Mouse (Mus musculus) adrenal gland, postnatal 4 days (tissue): Measurements from ENCODE around the gene Emsy. TPM values are rescaled to one million over a fixed set of nuclear protein-coding genes. Genes with fewer than 3 reads are reported as not detected.
A peak's percentile ranks its signal among the peaks of the same experiment; 100 is the strongest.

Experiments used
- DNase-seq, 2 experiments: peaks; one replicate each; pipeline ENCODE4 v3.0.0; 2021 to 2022; ENCODE audit warnings: low spot score in 2 of 2, mixed read lengths in 2 of 2
- total RNA-seq, 2 experiments: library from RNA; stranded (reverse); gene quantifications; 2 replicates each; pipeline ENCODE4 v1.2.3; 2021

The Emsy gene
- total RNA-seq, 2 experiments from 2014 or later, result 33.7 to 35.8 TPM

DNA sequence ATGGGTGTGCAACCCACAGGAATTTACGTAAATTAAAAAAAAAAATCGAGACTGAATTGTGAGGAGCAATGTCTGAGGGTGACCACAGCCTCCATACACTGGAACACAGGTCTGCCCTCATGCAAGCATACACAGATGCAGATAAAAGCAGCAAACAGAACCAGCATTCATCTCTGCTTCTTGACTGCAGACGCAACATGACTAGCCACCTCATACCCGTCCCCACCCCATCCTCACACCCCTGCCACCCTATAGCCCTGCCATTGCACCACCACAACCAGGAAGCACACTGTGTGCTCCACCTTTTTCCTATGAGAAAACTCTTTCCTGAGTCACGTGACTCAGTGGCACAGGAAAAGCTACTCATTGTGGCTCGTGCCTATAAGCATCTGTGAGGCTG lies 76.9 kb downstream of the Emsy start:
- DNase-seq, result no peak

DNA sequence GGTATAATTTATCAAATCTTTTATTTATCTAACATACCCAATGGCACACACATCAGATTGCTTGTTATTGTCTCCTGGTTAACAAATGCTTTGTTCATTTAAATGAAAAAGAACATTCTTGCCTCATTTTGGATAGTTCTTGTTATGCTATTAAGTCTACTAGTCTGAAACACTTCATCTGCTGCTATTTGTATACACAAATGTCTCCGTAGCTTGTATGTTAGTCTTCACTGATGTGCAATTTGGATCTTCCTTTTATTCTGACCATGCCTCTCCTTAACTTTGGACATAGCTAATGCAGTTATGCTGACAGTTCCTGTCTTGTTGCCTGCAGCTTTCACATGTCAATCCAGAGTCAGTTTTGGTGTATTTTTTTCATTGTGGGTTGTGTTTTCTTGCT lies 79.1 kb downstream of the Emsy start:
- DNase-seq, result no peak

DNA sequence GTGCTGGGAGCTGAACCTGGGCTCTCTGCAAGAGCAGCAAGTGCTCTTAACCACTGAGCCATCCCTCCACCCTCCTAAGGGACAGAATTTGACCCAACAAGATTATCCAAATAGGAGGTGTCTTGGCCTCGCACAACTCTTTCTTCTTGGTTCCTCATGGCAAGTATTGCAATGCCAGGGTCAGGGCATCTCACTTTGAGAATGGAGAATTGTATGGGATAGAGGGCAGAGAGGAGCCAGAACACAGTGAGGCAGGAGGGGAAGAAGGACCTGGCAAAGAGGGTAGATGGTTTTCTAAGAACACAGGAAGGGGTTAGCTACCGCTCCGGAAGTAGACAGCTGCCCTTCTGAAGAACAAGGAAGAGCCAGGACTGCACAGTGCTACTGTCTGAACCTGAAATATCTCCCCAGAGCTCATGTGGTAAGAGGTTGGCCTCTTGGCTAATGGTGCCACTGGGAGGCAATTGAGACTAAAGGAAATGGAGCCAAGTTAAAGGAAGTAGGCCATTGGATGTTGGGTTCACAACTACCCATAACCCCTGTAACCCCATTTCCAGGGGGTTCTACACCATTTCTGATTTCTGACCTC lies 80.8 kb downstream of the Emsy start:
- DNase-seq, result no peak

DNA sequence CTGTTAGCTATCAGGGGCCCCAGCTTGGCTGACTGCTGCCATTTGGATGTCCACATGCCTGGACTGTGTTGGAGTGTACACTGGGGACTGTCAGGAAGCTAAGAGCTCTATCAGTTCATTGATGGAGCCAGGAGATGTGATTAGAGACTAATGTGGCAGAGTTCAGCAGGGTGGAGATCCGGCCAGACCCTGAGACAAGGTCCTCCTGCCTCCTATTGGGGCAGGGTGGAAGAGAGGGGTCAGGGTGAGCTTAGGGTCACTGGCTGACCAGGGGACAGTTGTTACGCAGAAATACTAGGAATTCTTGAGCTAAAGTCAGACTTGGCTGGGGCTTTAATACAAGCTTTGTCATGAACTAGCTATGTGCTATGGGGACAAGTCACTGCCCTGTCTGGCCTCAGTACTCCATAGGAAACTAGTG lies 81.8 kb downstream of the Emsy start:
- DNase-seq, result no peak

DNA sequence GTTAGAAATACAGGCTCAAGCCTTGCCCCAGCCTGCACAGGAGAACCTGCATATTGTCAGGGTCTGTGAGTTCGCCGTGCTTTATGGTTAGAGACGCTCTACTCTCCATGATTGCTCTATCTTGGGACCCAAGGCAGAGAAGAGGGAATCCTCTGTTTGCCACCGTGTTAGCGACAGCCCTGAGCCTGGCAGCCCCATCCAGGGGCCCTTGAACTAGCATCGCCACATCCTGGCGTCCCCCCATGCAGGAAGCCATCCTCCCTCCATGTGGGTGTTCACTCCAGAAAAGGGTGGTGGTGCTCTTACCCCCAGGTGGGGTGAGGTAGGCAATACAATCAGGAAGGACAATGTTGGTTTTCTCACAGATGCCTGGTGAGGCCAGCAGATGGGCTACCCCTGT lies 82.3 kb downstream of the Emsy start:
- DNase-seq, result no peak

DNA sequence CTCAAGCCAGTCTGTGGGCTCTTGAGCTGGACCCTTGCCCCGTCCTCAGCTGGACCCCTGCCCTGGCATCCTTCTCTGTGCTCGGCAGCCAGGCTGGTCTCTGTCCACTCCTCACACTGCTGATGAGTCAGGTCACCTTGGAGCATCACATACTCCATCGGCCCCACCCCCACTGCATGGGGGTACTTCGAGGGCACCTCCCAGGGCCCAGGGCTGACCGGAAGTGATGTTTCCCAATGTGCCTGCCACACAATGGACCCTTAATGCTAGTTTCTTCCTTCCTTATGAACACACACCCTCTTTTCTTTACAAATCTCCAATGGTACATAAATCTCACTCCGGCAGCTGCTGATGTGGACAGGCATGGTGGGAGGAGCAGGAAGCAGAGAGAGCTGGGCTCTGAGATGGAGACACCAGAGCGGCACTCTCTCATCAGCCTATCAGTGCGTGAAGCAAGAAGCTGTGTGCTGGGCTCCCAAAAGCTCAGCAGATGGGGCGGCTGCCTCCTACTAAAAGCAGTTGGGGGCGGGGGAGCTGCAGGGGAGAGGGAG lies 83.3 kb downstream of the Emsy start:
- DNase-seq, result peak in 1 of 2 experiments; percentile 49

DNA sequence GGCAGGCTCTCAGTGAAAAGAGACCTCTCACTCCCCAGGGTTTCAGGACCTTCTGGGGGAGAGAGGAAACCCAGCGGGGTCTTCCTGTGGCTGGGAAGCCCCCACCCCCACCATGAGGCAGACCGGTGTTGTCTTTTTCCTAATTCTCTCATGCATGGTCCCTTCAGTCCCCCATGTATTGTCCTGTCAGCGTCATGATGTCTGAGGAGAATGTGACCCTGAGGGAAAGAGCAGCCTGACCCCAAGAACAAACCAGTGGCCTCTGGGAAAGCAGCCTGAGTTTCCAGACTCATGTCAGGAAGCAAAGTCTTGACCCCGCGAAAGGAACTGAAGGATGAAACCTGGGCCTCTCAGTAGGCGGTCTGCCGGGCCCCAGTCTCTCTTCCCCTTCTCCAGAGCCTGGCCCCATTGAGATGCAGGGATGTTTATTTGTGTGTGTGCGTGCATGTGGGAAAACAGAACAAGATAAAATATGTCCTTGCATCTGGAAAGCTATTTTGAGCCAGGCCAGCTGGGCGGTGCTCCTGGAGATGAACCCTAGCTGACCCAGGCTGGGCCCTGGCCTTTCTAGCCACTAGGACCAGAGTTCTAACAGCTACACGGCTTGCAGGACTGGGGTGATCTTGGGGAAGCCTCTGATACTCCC lies 84.2 kb downstream of the Emsy start:
- peak in 1 of 2 experiments; percentile 23 for DNase-seq

DNA sequence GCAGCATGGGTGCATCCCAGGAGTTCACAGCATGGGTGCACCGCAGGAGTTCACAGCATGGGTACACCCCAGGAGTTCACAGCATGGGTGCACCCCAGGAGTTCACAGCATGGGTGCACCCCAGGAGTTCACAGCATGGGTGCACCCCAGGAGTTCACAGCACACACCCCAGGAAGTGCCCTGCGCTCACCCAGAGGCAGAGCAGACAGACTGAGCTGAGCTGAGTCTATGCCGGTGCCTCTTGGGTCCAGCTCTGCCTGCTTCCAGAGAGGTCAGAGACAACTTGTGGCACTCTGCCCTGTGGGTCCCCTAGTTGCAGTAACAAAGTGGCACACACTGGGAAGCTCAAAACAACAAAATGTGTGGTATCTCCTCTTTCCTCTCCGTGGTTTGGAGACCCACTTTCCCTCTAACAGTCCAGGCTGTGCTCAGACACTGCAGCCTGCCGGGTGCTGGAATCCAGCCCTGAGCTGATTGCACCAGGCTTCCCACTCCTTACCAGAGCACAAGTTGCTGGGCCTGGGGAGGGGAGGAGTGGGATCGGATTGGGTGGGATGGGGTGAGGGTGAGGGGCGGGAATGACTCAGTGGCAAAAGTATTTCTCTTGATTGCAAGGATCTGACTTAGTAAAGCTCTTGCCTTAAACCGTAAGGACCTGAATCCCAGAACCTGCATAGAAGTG lies 85.6 kb downstream of the Emsy start:
- DNase-seq, result no peak

DNA sequence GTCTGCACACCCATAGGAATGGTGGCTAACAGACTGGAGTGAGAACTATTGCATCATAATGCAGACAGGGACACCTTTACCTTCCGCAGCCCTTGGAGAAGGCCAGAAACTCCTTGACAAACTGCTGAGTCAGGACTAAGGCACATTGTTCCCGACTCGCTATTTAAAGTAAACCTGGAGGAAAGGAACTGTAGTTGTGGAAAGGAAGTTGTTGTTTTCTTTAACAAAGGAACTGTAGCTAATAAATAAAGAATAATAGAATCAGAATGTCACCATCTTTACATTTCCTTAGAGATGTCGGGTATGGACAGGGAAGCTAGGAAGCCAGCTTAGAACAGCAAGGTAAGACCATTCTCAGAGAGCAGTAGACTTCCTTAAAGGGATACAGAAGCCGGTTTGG lies 89.5 kb downstream of the Emsy start:
- no peak for DNase-seq

DNA sequence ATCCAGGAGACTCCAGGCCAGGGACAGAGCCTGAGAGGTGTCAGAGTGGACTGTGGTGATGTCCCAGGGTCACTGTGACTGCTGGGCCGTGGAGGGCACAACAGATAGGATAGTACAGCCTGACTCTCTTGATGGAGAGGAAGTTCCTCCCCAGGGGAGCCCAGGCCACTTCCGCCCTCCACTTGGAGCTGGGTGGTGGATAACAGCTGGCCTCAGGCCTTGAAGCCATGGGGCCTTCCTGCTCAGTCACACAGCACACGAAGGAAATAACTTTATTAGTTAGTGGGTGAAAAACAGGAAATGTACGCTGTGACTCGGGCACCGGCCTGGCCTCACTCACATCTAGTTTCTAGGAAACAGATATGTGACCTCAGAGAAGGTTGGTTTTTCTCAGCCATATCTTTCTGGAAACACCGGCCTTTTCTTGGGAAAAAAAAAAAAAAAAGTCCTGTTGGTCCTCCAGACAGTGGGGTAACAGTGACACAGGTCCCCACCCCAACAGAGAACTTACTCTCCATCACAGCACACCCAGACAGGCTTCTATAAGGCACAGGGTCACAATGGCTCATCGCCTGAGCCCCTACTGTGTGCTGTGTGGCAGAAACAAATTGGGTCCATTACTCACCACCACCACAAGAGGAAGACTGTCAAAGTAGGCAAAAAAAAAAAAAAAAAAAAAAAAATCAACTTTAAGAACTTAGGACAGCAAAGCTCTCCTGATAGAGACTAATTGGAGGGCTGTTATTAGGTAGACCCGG lies 91.8 kb downstream of the Emsy start:
- no peak for DNase-seq

DNA sequence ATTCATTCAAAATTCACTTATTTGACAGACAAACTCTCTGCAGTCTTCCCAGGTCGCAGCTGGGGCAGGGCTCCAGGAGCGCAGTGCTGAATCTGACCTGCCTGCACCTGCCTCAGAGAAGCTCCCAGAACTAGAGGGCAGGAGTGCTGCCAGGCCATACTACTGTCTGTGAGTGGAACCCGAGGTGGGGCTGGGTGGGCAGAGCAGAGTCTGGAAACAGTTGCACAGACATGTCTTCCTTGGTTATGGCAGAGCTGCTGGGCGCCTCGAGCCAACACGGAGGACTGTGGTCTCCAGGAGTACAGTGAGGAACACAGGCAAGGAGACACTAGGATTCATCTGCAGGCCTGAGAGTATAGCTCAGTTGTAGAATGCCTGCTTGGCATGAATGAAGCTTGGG lies 92.6 kb downstream of the Emsy start:
- no peak for DNase-seq

DNA sequence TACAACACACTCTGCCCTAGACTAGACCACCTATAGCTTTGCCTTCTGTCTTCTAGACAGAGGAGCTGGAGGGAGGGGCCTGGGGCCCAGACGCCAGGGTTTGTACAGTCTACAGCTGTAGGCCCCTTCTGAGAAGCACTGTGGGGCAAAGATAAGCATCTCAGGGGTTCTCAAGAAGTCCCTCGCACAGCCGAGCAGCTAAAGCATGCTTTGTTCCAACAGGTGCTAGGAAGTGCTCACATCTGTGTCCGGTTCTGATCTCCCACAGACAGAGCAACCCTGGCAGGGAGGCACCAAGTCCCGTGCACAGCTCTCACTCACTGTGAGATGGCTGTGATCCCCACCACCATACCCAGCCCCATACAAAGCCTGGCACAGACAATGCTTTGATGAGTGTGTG lies 93.6 kb downstream of the Emsy start:
- DNase-seq, result no peak

DNA sequence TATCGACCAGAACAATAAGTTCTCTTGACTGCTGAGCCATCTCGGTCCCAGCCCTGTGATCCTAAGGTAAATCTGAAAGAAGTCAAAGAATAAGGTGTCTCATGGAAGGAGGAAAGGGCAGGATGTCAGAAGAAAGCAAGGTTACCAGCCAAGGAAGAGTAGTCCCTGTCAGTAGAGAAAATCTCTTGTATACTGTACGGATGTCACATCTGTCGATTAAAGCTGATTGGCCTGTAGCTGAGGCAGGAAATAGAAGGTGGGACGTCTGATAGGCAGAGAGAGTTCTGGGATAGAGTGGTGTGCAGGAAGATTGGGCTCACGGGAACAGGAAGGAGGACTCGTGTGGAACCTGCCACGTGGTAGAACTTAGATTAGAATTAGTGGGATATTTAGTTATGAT lies 94.4 kb downstream of the Emsy start:
- DNase-seq, result no peak

DNA sequence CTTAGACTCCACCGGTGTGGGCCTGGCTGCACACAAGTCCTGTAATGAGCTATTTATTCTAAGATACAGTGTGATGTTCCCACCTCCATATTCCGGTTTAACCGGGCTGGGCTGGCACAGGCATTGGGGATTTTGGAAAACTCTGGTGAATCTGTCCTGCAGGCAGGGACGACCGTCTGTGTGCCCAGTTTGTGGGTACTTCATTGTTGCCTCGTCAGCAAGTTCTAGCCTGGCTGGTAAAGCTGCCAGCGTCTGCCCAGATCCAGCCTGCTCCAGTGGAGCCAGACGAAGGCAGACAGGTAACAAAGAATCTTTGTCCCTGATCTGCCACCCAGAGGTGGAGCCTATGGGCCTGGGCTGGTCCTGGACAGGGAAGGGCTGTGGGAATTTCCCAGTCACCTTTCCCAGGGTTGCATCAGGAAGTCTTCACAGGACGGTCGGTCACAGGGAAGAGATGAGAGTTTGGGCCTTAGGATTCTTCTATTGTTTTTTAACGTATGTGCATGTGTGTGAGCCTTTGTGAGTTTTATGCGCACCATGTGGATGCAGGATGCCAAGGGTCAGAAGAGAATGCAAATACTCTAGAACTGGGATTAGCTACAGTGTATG lies 94.9 kb downstream of the Emsy start:
- no peak for DNase-seq

DNA sequence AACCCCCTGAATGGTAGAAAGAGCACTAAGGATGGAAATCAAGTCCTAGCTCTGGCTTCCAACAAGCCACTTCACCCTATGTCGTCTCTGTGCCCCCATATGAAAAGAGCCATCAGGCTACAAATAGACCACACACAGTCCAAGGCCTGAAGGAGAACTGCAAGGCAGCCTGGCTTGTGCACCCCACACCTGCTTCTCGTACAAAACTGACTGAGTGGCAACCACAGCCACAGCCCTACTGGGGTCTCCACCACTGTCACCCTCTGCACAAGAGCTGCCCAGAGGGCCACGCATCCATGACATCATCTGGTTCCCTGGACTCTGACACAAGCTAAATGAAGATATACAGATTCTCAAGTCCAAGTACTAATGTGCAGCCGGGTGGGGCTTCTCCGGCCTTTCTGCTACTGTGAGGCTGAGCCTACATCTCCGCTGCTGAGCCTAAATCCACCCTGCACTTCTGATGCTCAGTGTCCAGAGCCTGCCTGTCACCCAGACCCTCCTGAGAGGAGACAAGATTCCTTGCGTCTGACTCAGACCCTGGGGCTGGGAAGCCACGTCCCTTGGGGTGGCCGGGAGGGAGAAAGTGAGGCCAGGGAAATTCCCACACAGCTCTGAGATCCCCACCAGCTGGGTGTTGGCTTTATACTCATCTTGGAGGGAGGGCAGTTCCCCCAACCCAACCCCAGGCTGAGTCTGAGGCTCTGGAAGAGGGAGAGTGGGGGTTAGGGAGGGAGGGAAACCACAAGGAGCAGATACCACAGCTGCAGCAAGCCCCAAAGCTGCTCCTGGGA lies 98.3 kb downstream of the Emsy start:
- DNase-seq, result no peak

DNA sequence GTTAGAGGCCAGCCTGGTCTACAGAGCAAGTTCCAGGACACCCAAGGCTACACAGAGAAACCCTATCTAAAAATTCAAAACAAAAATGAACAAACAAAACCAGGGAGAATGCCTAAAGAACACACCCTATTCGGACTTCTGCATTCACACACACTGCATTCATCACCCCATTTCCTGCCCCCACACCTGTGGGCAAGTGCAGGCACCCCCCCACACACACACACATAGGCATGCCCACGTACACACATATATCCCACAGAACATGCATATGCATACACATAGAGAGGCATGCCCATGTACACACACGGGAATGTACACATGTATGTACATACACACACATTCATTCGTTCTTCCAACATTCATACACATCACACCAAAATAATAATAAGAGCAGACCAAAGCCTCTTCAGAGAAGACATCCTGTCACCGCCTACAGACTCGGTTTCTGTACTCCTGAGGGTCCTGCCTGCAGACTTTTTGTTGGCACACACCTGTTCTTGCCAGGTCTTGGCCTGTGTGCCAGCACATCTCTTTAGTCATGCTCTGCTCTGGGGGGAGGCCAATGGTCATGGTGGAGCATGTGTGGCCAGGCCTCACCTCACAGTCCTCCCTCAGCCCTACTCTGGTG lies 99.7 kb downstream of the Emsy start:
- DNase-seq, result no peak

DNA sequence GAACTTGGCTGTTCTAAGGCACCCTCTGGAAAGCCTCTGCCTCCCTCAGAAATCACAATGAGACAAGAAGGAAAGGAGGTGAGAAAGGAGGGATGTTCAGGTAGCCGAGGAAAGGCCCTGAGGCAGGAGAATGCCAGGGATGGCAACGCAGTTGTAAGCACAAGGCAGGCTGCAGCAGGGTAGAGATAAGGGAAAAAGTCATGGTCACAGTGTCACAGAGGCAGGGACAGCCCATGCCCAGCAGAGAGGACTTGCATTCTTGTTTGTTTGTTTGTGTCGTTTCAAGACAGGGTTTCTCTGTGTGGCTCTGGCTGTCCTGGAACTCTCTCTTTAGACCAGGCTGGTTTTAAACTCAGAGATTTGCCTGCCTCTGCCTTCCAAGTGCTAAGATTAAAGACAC lies 105.5 kb downstream of the Emsy start:
- DNase-seq, result no peak

DNA sequence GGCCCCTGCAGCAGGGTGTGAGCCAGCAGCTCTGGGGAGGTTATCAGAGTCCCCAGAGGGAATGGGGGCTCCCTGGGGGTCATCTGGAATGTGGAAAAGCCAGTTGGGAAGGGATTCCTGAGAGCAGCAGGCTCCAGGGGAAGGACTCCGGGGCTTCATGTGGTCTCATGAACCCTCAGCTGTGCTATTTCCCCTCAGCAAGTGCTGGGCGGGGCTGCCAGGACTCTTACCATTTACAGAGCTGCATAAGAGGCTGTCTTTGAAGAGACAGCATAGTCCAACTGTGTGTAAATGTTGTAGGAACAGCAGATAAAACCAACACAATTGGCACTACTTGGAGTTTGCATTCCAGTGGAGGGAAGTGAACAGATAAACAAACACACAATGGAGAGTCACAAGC lies 106.0 kb downstream of the Emsy start:
- DNase-seq, result no peak

DNA sequence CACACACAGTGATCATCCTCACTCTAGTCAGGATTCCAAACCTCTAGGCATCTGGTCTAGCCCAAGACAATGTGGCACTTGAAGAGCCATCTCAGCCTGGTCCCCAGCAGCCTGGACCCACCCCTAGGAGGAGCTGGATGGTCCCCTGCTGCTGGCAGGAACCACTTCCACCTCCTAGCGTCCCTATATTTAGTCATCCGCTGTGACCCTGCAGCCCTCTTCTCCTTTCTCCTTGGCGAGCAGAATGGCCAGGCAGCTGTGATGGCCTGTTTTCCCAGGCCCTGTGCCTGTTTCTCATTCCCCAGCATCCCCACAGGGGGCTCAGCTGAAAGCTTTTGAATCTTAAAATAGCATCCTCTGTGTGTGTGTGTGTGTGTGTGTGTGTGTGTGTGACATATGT lies 107.7 kb downstream of the Emsy start:
- DNase-seq, result no peak

DNA sequence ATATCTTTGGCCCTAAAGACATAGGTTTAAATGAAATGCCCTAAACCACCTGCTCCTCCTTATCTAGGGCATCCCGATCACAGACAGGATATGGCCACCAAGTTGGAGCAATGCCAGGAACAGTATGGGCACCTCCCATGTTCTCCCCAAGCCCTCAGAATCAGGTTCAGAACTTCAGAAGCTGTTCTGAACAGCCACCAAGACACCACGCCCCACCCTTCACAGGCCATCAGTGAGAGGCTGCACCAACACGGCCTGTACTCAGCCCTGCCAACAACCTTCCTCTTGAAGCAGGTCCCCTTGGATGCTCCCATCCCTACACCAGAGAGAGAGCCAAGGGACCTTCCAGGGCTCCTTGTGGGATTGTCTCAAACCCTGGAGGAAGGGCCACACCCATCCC lies 112.0 kb downstream of the Emsy start:
- no peak for DNase-seq
